Mouse (Mus musculus): ENCODE data around the gene Znrd1as. TPM values are rescaled to one million over a fixed set of nuclear protein-coding genes. Genes with fewer than 3 reads are reported as not detected.

The Znrd1as gene
- 1 to 10 TPM; 6.2 to 7.3 TPM for total RNA-seq (2021)
- long read RNA-seq, experiment 1, partial matches to known transcripts = 0 of 2 reads
- long read RNA-seq, experiment 1, other reads (novel, unspliced or antisense) = 0 of 2 reads
- long read RNA-seq, experiment 2, partial matches to known transcripts = 0 of 2 reads
- long read RNA-seq, experiment 2, other reads (novel, unspliced or antisense) = 0 of 2 reads

- TF ChIP-seq CTCF (conservative IDR thresholded peaks at IDR 0.05) = no peak
- peak; percentile 95 to 96 for DNase-seq (ENCODE audit: low spot score in 2 of 2)
- H3K4me3 ChIP-seq = peak within 1 kb of the TSS; percentile 83
- peak within 1 kb of the TSS; percentile 97 for H3K27ac ChIP-seq
Observed at GRCm38 (mm10) chr17:36957999-36958743, at the start of gene Znrd1as, which contains the start of gene Znrd1. Gene Znrd1as, plus strand, starts transcription at chr17:36958592. Gene Znrd1, minus strand, starts transcription at chr17:36958559.

GRCm38 (mm10) chr17:36909802-36910201 is 48.6 kb upstream of the Znrd1as start:
- no peak for DNase-seq (ENCODE audit: low spot score in 2 of 2)
- Histone ChIP-seq H3K27ac (no peak overlapping the region), H3K4me3 (no peak overlapping the region)
- no peak for TF ChIP-seq CTCF (conservative IDR thresholded peaks at IDR 0.05)

GRCm38 (mm10) chr17:36912031-36912430 is 46.4 kb upstream of the Znrd1as start:
- Histone ChIP-seq H3K4me3 (no peak overlapping the region), H3K27ac (no peak overlapping the region)
- DNase-seq (ENCODE audit: low spot score in 2 of 2) = no peak
- TF ChIP-seq CTCF (conservative IDR thresholded peaks at IDR 0.05) = no peak

GRCm38 (mm10) chr17:36914108-36914507 is 44.3 kb upstream of the Znrd1as start:
- no peak overlapping the region for H3K27ac ChIP-seq
- peak; percentile 70 to 86 for DNase-seq (ENCODE audit: low spot score in 2 of 2)
- H3K4me3 ChIP-seq = no peak overlapping the region
- TF ChIP-seq CTCF (conservative IDR thresholded peaks at IDR 0.05) = peak; percentile 90

GRCm38 (mm10) chr17:36915076-36915475 is 43.3 kb upstream of the Znrd1as start:
- TF ChIP-seq CTCF (conservative IDR thresholded peaks at IDR 0.05) = peak; percentile 84
- Histone ChIP-seq H3K27ac (no peak overlapping the region), H3K4me3 (no peak overlapping the region)
- peak; percentile 26 to 68 for DNase-seq (ENCODE audit: low spot score in 2 of 2)

- H3K27ac ChIP-seq = no peak overlapping the region
- no peak for TF ChIP-seq CTCF (conservative IDR thresholded peaks at IDR 0.05)
Observed at GRCm38 (mm10) chr17:36920239-36920638, 38.2 kb upstream of the Znrd1as start.

GRCm38 (mm10) chr17:36922715-36923114 is 35.7 kb upstream of the Znrd1as start:
- H3K27ac ChIP-seq = no peak overlapping the region
- no peak for DNase-seq (ENCODE audit: low spot score in 2 of 2)
- no peak overlapping the region for H3K4me3 ChIP-seq
- TF ChIP-seq CTCF (conservative IDR thresholded peaks at IDR 0.05) = no peak

More at GRCm38 (mm10) chr17:36920239-36920638, 38.2 kb upstream of the Znrd1as start:
- H3K4me3 ChIP-seq = no peak overlapping the region
- no peak for DNase-seq (ENCODE audit: low spot score in 2 of 2)

- no peak for TF ChIP-seq CTCF (conservative IDR thresholded peaks at IDR 0.05)
- Histone ChIP-seq H3K27ac (no peak overlapping the region), H3K4me3 (no peak overlapping the region)
- no peak for DNase-seq (ENCODE audit: low spot score in 2 of 2)
Observed at GRCm38 (mm10) chr17:36923491-36923890, 34.9 kb upstream of the Znrd1as start.

- TF ChIP-seq CTCF (conservative IDR thresholded peaks at IDR 0.05) = no peak
- H3K27ac ChIP-seq = no peak overlapping the region
- no peak overlapping the region for H3K4me3 ChIP-seq
- no peak for DNase-seq (ENCODE audit: low spot score in 2 of 2)
Observed at GRCm38 (mm10) chr17:36927496-36928120, 30.8 kb upstream of the Znrd1as start.

- Histone ChIP-seq H3K4me3 (no peak overlapping the region), H3K27ac (0 out of 2 replicates have a peak overlapping the region, but pooled peaks have one; percentile 14)
- no peak for DNase-seq (ENCODE audit: low spot score in 2 of 2)
- TF ChIP-seq CTCF (conservative IDR thresholded peaks at IDR 0.05) = no peak
Observed at GRCm38 (mm10) chr17:36929236-36929932, 29.0 kb upstream of the Znrd1as start.

- no peak for DNase-seq (ENCODE audit: low spot score in 2 of 2)
- Histone ChIP-seq H3K4me3 (no peak overlapping the region), H3K27ac (no peak overlapping the region)
- no peak for TF ChIP-seq CTCF (conservative IDR thresholded peaks at IDR 0.05)
Observed at GRCm38 (mm10) chr17:36930233-36930632, 28.2 kb upstream of the Znrd1as start.

- no peak for TF ChIP-seq CTCF (conservative IDR thresholded peaks at IDR 0.05)
- no peak for DNase-seq (ENCODE audit: low spot score in 2 of 2)
- no peak overlapping the region for H3K27ac ChIP-seq
- no peak overlapping the region for H3K4me3 ChIP-seq
Observed at GRCm38 (mm10) chr17:36931130-36931529, 27.3 kb upstream of the Znrd1as start.

GRCm38 (mm10) chr17:36931806-36932205 is 26.6 kb upstream of the Znrd1as start:
- Histone ChIP-seq H3K4me3 (no peak overlapping the region), H3K27ac (no peak overlapping the region)
- DNase-seq (ENCODE audit: low spot score in 2 of 2) = no peak
- no peak for TF ChIP-seq CTCF (conservative IDR thresholded peaks at IDR 0.05)
